Mouse (Mus musculus): ENCODE results near the gene Akt3.

DNA sequence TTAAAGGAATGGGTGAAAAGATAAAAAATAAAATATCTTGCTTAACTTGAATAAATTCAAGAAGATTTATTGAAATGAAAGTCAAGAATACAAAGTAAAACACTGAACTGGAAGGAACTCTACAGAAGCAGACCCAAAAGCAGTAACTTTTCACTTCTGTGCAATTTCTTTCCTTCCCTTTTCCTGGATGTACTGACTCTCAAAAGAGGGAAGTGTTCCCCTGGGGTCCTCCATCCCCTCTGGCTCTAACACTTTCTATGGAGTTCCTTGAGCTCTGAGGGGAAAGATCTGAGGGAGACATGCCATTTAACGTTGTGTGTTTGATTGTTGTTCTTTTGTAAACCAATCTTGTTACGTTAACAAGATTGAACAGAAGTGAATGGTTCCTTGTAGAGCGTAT, 66.4 kb downstream of the Akt3 start:
- TF ChIP-seq CTCF (IDR thresholded peaks at IDR 0.05; ENCODE audit: low read depth) (no peak), EP300 (IDR thresholded peaks at IDR 0.05; ENCODE audit: low read depth) (no peak)
